Mouse (Mus musculus): ENCODE data around the gene Plvap. TPM values are rescaled to one million over a fixed set of nuclear protein-coding genes. Genes with fewer than 3 reads are reported as not detected.

Gene Plvap
- 3.6 and 4.1 TPM in 2 replicates for polyA plus RNA-seq (2014; fragmentation: Nextera tagmentation; extraction: Ambion mirVana)

- Histone ChIP-seq H3K27ac (replicated peaks; ENCODE audit: low read depth, low read length) (no peak within 1 kb of the TSS), H3K27me3 (ENCODE audit: control insufficient read depth, insufficient read depth, low read length) (peaks cover 29% of the 10 kb centered on the region), H3K4me2 (ENCODE audit: low read length) (no peak within 1 kb of the TSS), H3K4me1 (ENCODE audit: control insufficient read depth, insufficient read depth, low read length) (no peaks in the 10 kb centered on the region), H3K4me3 (replicated peaks; ENCODE audit: low read depth, low read length) (no peak within 1 kb of the TSS), H3K9ac (replicated peaks; ENCODE audit: low read length) (no peak within 1 kb of the TSS), H3K9me3 (ENCODE audit: control insufficient read depth, low read length) (no peaks in the 10 kb centered on the region), H3K36me3 (ENCODE audit: control insufficient read depth, insufficient read depth, low read length) (no peaks in the 10 kb centered on the region)
- DNase-seq: no peak
- 80% methylated on average over 14 of the region's 14 CpGs for WGBS
- no peak for ATAC-seq (ENCODE audit: low FRiP score, low TSS enrichment)
These were observed at the start of gene Plvap for GRCm38 (mm10) chr8:71511644-71512043. Gene Plvap, minus strand, starts transcription at chr8:71511752.

- WGBS: 83% methylated on average over 5 of the region's 5 CpGs
- Histone ChIP-seq H3K9me3 (ENCODE audit: control insufficient read depth, low read length) (no peaks in the 10 kb centered on the region), H3K9ac (replicated peaks; ENCODE audit: low read length) (no peak overlapping the region), H3K36me3 (ENCODE audit: control insufficient read depth, insufficient read depth, low read length) (no peaks in the 10 kb centered on the region), H3K4me2 (ENCODE audit: low read length) (no peak overlapping the region), H3K27me3 (ENCODE audit: control insufficient read depth, insufficient read depth, low read length) (peaks cover 75% of the 10 kb centered on the region), H3K4me3 (replicated peaks; ENCODE audit: low read depth, low read length) (no peak overlapping the region), H3K4me1 (ENCODE audit: control insufficient read depth, insufficient read depth, low read length) (0 out of 2 replicates have a peak, but pooled peaks cover 7% of the 10 kb centered on the region), H3K27ac (replicated peaks; ENCODE audit: low read depth, low read length) (no peak overlapping the region)
- no peak for ATAC-seq (ENCODE audit: low FRiP score, low TSS enrichment)
- no peak for DNase-seq
These were observed 49.2 kb upstream of the Plvap start for GRCm38 (mm10) chr8:71560765-71561164.

- Histone ChIP-seq H3K27ac (replicated peaks; ENCODE audit: low read depth, low read length) (no peak overlapping the region), H3K4me2 (ENCODE audit: low read length) (no peak overlapping the region), H3K36me3 (ENCODE audit: control insufficient read depth, insufficient read depth, low read length) (no peaks in the 10 kb centered on the region), H3K4me3 (replicated peaks; ENCODE audit: low read depth, low read length) (no peak overlapping the region), H3K9ac (replicated peaks; ENCODE audit: low read length) (no peak overlapping the region), H3K9me3 (ENCODE audit: control insufficient read depth, low read length) (no peaks in the 10 kb centered on the region), H3K4me1 (ENCODE audit: control insufficient read depth, insufficient read depth, low read length) (0 out of 2 replicates have a peak, but pooled peaks cover 7% of the 10 kb centered on the region), H3K27me3 (ENCODE audit: control insufficient read depth, insufficient read depth, low read length) (peaks cover 75% of the 10 kb centered on the region)
- no peak for ATAC-seq (ENCODE audit: low FRiP score, low TSS enrichment)
- no peak for DNase-seq
- WGBS: 83% methylated on average over 3 of the region's 3 CpGs
These were observed 48.5 kb upstream of the Plvap start for GRCm38 (mm10) chr8:71560071-71560470.

GRCm38 (mm10) chr8:71558958-71559690 is 47.6 kb upstream of the Plvap start:
- Histone ChIP-seq H3K4me1 (ENCODE audit: control insufficient read depth, insufficient read depth, low read length) (0 out of 2 replicates have a peak, but pooled peaks cover 7% of the 10 kb centered on the region), H3K9me3 (ENCODE audit: control insufficient read depth, low read length) (no peaks in the 10 kb centered on the region), H3K4me2 (ENCODE audit: low read length) (peak overlapping the region; percentile 36), H3K36me3 (ENCODE audit: control insufficient read depth, insufficient read depth, low read length) (no peaks in the 10 kb centered on the region), H3K9ac (replicated peaks; ENCODE audit: low read length) (no peak overlapping the region), H3K27ac (replicated peaks; ENCODE audit: low read depth, low read length) (no peak overlapping the region), H3K27me3 (ENCODE audit: control insufficient read depth, insufficient read depth, low read length) (peaks cover 75% of the 10 kb centered on the region), H3K4me3 (replicated peaks; ENCODE audit: low read depth, low read length) (peak overlapping the region; percentile 19)
- ATAC-seq (ENCODE audit: low FRiP score, low TSS enrichment) (0 out of 2 replicates have a peak, but pooled peaks have one; percentile 27), DNase-seq (peak; percentile 46)
- 3% methylated on average over 24 of the region's 24 CpGs for WGBS

GRCm38 (mm10) chr8:71558071-71558957 is 46.8 kb upstream of the Plvap start, which contains the start of gene Tmem221:
Gene Tmem221, minus strand, starts transcription at chr8:71558871.
- Histone ChIP-seq H3K4me1 (ENCODE audit: control insufficient read depth, insufficient read depth, low read length) (0 out of 2 replicates have a peak, but pooled peaks cover 7% of the 10 kb centered on the region), H3K27ac (replicated peaks; ENCODE audit: low read depth, low read length) (no peak within 1 kb of the TSS), H3K27me3 (ENCODE audit: control insufficient read depth, insufficient read depth, low read length) (peaks cover 71% of the 10 kb centered on the region), H3K36me3 (ENCODE audit: control insufficient read depth, insufficient read depth, low read length) (no peaks in the 10 kb centered on the region), H3K4me3 (replicated peaks; ENCODE audit: low read depth, low read length) (peak within 1 kb of the TSS; percentile 19), H3K9ac (replicated peaks; ENCODE audit: low read length) (no peak within 1 kb of the TSS; the same call in 1 of the 2 replicates), H3K4me2 (ENCODE audit: low read length) (peak within 1 kb of the TSS; percentile 36), H3K9me3 (ENCODE audit: control insufficient read depth, low read length) (no peaks in the 10 kb centered on the region)
- ATAC-seq (ENCODE audit: low FRiP score, low TSS enrichment) (no peak), DNase-seq (no peak)
- WGBS: 5% methylated on average over 70 of the region's 70 CpGs

- peaks cover 38% of the 10 kb centered on the region for H3K27me3 ChIP-seq (ENCODE audit: control insufficient read depth, insufficient read depth, low read length)
- H3K36me3 ChIP-seq (ENCODE audit: control insufficient read depth, insufficient read depth, low read length): no peaks in the 10 kb centered on the region
- DNase-seq (no peak), ATAC-seq (ENCODE audit: low FRiP score, low TSS enrichment) (no peak)
- H3K4me2 ChIP-seq (ENCODE audit: low read length): no peak overlapping the region
- H3K27ac ChIP-seq (replicated peaks; ENCODE audit: low read depth, low read length): no peak overlapping the region
- WGBS: 83% methylated on average over 2 of the region's 2 CpGs
- no peaks in the 10 kb centered on the region for H3K4me1 ChIP-seq (ENCODE audit: control insufficient read depth, insufficient read depth, low read length)
- no peaks in the 10 kb centered on the region for H3K9me3 ChIP-seq (ENCODE audit: control insufficient read depth, low read length)
- H3K4me3 ChIP-seq (replicated peaks; ENCODE audit: low read depth, low read length): no peak overlapping the region
- no peak overlapping the region for H3K9ac ChIP-seq (replicated peaks; ENCODE audit: low read length)
These were observed 43.1 kb upstream of the Plvap start for GRCm38 (mm10) chr8:71554644-71555043.

- no peak overlapping the region for H3K4me3 ChIP-seq (replicated peaks; ENCODE audit: low read depth, low read length)
- H3K36me3 ChIP-seq (ENCODE audit: control insufficient read depth, insufficient read depth, low read length): no peaks in the 10 kb centered on the region
- peaks cover 31% of the 10 kb centered on the region for H3K27me3 ChIP-seq (ENCODE audit: control insufficient read depth, insufficient read depth, low read length)
- no peak for ATAC-seq (ENCODE audit: low FRiP score, low TSS enrichment)
- H3K4me2 ChIP-seq (ENCODE audit: low read length): no peak overlapping the region
- H3K27ac ChIP-seq (replicated peaks; ENCODE audit: low read depth, low read length): no peak overlapping the region
- no peak for DNase-seq
- H3K9me3 ChIP-seq (ENCODE audit: control insufficient read depth, low read length): no peaks in the 10 kb centered on the region
- no peaks in the 10 kb centered on the region for H3K4me1 ChIP-seq (ENCODE audit: control insufficient read depth, insufficient read depth, low read length)
- no peak overlapping the region for H3K9ac ChIP-seq (replicated peaks; ENCODE audit: low read length)
- 70% methylated on average over 6 of the region's 6 CpGs for WGBS
These were observed 42.4 kb upstream of the Plvap start for GRCm38 (mm10) chr8:71554001-71554400.

- Histone ChIP-seq H3K27ac (replicated peaks; ENCODE audit: low read depth, low read length) (no peak overlapping the region), H3K9me3 (ENCODE audit: control insufficient read depth, low read length) (no peaks in the 10 kb centered on the region), H3K9ac (replicated peaks; ENCODE audit: low read length) (no peak overlapping the region), H3K4me3 (replicated peaks; ENCODE audit: low read depth, low read length) (no peak overlapping the region), H3K4me2 (ENCODE audit: low read length) (no peak overlapping the region), H3K27me3 (ENCODE audit: control insufficient read depth, insufficient read depth, low read length) (peaks cover 19% of the 10 kb centered on the region), H3K36me3 (ENCODE audit: control insufficient read depth, insufficient read depth, low read length) (peaks cover 11% of the 10 kb centered on the region), H3K4me1 (ENCODE audit: control insufficient read depth, insufficient read depth, low read length) (no peaks in the 10 kb centered on the region)
- WGBS: 73% methylated on average over 6 of the region's 6 CpGs
- ATAC-seq (ENCODE audit: low FRiP score, low TSS enrichment): no peak
- no peak for DNase-seq
These were observed 41.2 kb upstream of the Plvap start for GRCm38 (mm10) chr8:71552770-71553169.
